Mouse (Mus musculus) right cerebral cortex, adult 2 months (tissue): ENCODE measurements around the gene Atg9a.
A peak's percentile ranks its signal among the peaks of the same experiment; 100 is the strongest.

Source experiments
- DNase-seq, 2 experiments: peaks; one replicate each; pipeline ENCODE4 v3.0.0; 2021 to 2022; ENCODE audit warnings: low spot score in 2 of 2

Gene Atg9a

GRCm38 (mm10) chr1:75215785-75216184, 23.8 kb upstream of the Atg9a start:
- no peak for DNase-seq

GRCm38 (mm10) chr1:75214886-75215285, 22.9 kb upstream of the Atg9a start:
- peak; percentile 63 to 73 for DNase-seq

- DNase-seq: no peak
Measured at GRCm38 (mm10) chr1:75214442-75214841, 22.4 kb upstream of the Atg9a start.

GRCm38 (mm10) chr1:75213096-75213495, 21.1 kb upstream of the Atg9a start:
- no peak for DNase-seq

GRCm38 (mm10) chr1:75212542-75212941, 20.5 kb upstream of the Atg9a start:
- DNase-seq: no peak

GRCm38 (mm10) chr1:75211141-75211708, 19.2 kb upstream of the Atg9a start:
- DNase-seq: no peak

- peak; percentile 97 to 98 for DNase-seq
Measured at GRCm38 (mm10) chr1:75210136-75211087, 18.4 kb upstream of the Atg9a start, which contains the start of the genes Glb1l and Stk16. Gene Glb1l, minus strand, starts transcription at chr1:75210813. Gene Stk16, plus strand, starts transcription at chr1:75210838.

- no peak for DNase-seq
Measured at GRCm38 (mm10) chr1:75208967-75209678, 17.1 kb upstream of the Atg9a start.

- DNase-seq: no peak
Measured at GRCm38 (mm10) chr1:75201236-75201635, 9.2 kb upstream of the Atg9a start.

GRCm38 (mm10) chr1:75192452-75192851, 456 bp upstream of the Atg9a start:
- DNase-seq: peak in 1 of 2 experiments; percentile 47

- no peak for DNase-seq
Measured at GRCm38 (mm10) chr1:75191258-75191621, 756 bp downstream of the Atg9a start.

- no peak for DNase-seq
Measured at GRCm38 (mm10) chr1:75190577-75190976, 1.4 kb downstream of the Atg9a start.

GRCm38 (mm10) chr1:75187914-75188483, 4.0 kb downstream of the Atg9a start:
- DNase-seq: no peak

- DNase-seq: no peak
Measured at GRCm38 (mm10) chr1:75187126-75187525, 4.9 kb downstream of the Atg9a start.

- no peak for DNase-seq
Measured at GRCm38 (mm10) chr1:75185495-75185894, 6.5 kb downstream of the Atg9a start.

- DNase-seq: no peak
Measured at GRCm38 (mm10) chr1:75182160-75182559, 9.8 kb downstream of the Atg9a start.

GRCm38 (mm10) chr1:75181377-75181870, 10.6 kb downstream of the Atg9a start:
- DNase-seq: no peak

GRCm38 (mm10) chr1:75180741-75181140, 11.3 kb downstream of the Atg9a start:
- no peak for DNase-seq

- peak; percentile 91 to 94 for DNase-seq
Measured at GRCm38 (mm10) chr1:75180105-75180590, 11.8 kb downstream of the Atg9a start, which contains the start of gene Abcb6. Gene Abcb6, minus strand, starts transcription at chr1:75180392.

- DNase-seq: peak; percentile 49
Measured at GRCm38 (mm10) chr1:75179334-75180104, 12.5 kb downstream of the Atg9a start.
